Mouse (Mus musculus): Measurements from ENCODE around the gene Cngb1.

- TF ChIP-seq CTCF (IDR thresholded peaks at IDR 0.05; ENCODE audit: low read depth) (peak; percentile 90), EP300 (IDR thresholded peaks at IDR 0.05; ENCODE audit: low read depth) (no peak)
Measured at GRCm38 (mm10) chr8:95235683-95236082, 70.7 kb downstream of the Cngb1 start.

Data from liver, postnatal 0 days (tissue).